Mouse (Mus musculus): ENCODE results near the gene Bmp7.

GRCm38 (mm10) chr2:172889756-172890443 lies 50.2 kb downstream of the Bmp7 start:
- TF ChIP-seq TAL1 (IDR thresholded peaks at IDR 0.05; ENCODE audit: low read length) (no peak), GATA1 (IDR thresholded peaks at IDR 0.05; ENCODE audit: low read length) (no peak)
